Mouse (Mus musculus) olfactory bulb, adult 2 months (tissue): Measurements from ENCODE around the gene Igdcc3. TPM values are rescaled to one million over a fixed set of nuclear protein-coding genes. Genes with fewer than 3 reads are reported as not detected.

Experiments
- H3K27ac ChIP-seq: fragments of 200-500 bp; 2 replicates; pipeline ENCODE4 v1.5.1; 2012; ENCODE audit warnings: low read depth, low read length; ENCODE audit not compliant: insufficient read depth
- H3K4me1 ChIP-seq: fragments of 200-500 bp; 2 replicates; pipeline ENCODE4 v1.6.1; 2012; ENCODE audit warnings: low read length; ENCODE audit not compliant: control insufficient read depth, insufficient read depth
- H3K4me3 ChIP-seq: fragments of 200-500 bp; 2 replicates; pipeline ENCODE4 v1.5.1; 2012; ENCODE audit warnings: mild to moderate bottlenecking, low read depth, low read length, moderate library complexity; ENCODE audit not compliant: insufficient read depth
- CTCF ChIP-seq: fragments of 200-500 bp; IDR thresholded peaks from 2 replicates; pipeline ENCODE4 v1.5.1; 2012; ENCODE audit warnings: low read depth, mild to moderate bottlenecking, low read length, moderate library complexity; ENCODE audit not compliant: insufficient read depth
- POLR2A ChIP-seq: fragments of 200-500 bp; IDR thresholded peaks from 2 replicates; pipeline ENCODE4 v1.6.1; 2012; ENCODE audit warnings: mild to moderate bottlenecking, low read depth, low read length, moderate library complexity; ENCODE audit not compliant: insufficient read depth
- WGBS: fragments of 180-500 bp; shearing (Covaris S2); methylation state at CpG from one replicate; pipeline ENCODE4 v1.1.7; 2018; 5-methylcytosine and 5-hydroxymethylcytosine counted together
- polyA plus RNA-seq: library from polyadenylated mRNA; stranded (reverse); fragments of >200 nt; gene quantifications from 2 replicates; pipeline ENCODE4 v1.2.4, GENCODE M21; 2012; ENCODE audit warnings: low replicate concordance; ENCODE audit not compliant: missing spikeins, insufficient read depth, insufficient read length

Gene Igdcc3
- polyA plus RNA-seq, 1 experiment = not detected

GRCm38 (mm10) chr9:65109132-65110072 lies 31.6 kb upstream of the Igdcc3 start:
- TF ChIP-seq CTCF (no peak), POLR2A (no peak)
- Histone ChIP-seq H3K4me3 (no peak overlapping the region), H3K27ac (peak overlapping the region; percentile 58), H3K4me1 (peaks cover 8% of the 10 kb centered on the region)
- WGBS = 29% methylated on average over 24 of the region's 24 CpGs

GRCm38 (mm10) chr9:65111698-65112097 lies 29.3 kb upstream of the Igdcc3 start:
- TF ChIP-seq CTCF = no peak
- TF ChIP-seq POLR2A = no peak
- H3K4me3 ChIP-seq = no peak overlapping the region
- H3K4me1 ChIP-seq = peaks cover 8% of the 10 kb centered on the region
- H3K27ac ChIP-seq = no peak overlapping the region
- 90% methylated on average over 5 of the region's 5 CpGs for WGBS

GRCm38 (mm10) chr9:65113694-65114093 lies 27.3 kb upstream of the Igdcc3 start:
- TF ChIP-seq CTCF (no peak), POLR2A (no peak)
- 100% methylated on average over 2 of the region's 2 CpGs for WGBS
- no peak overlapping the region for H3K4me3 ChIP-seq
- H3K27ac ChIP-seq = no peak overlapping the region
- H3K4me1 ChIP-seq = peaks cover 8% of the 10 kb centered on the region

- WGBS = 76% methylated on average over 2 of the region's 2 CpGs
- Histone ChIP-seq H3K4me3 (no peak overlapping the region), H3K4me1 (no peaks in the 10 kb centered on the region)
Measured at GRCm38 (mm10) chr9:65115891-65116290, 25.1 kb upstream of the Igdcc3 start.

GRCm38 (mm10) chr9:65117516-65117915 lies 23.5 kb upstream of the Igdcc3 start:
- Histone ChIP-seq H3K4me1 (no peaks in the 10 kb centered on the region), H3K4me3 (no peak overlapping the region), H3K27ac (no peak overlapping the region)
- WGBS = 82% methylated on average over 2 of the region's 2 CpGs
- TF ChIP-seq POLR2A = no peak
- no peak for TF ChIP-seq CTCF

More at GRCm38 (mm10) chr9:65115891-65116290, 25.1 kb upstream of the Igdcc3 start:
- no peak for TF ChIP-seq CTCF
- no peak for TF ChIP-seq POLR2A
- no peak overlapping the region for H3K27ac ChIP-seq

GRCm38 (mm10) chr9:65120935-65121334 lies 20.1 kb upstream of the Igdcc3 start:
- H3K27ac ChIP-seq = no peak overlapping the region
- 28% methylated on average over 3 of the region's 3 CpGs for WGBS
- no peak overlapping the region for H3K4me3 ChIP-seq
- TF ChIP-seq POLR2A (no peak), CTCF (peak; percentile 56; the same call in 1 of the 2 replicates)
- peaks cover 6% of the 10 kb centered on the region for H3K4me1 ChIP-seq

GRCm38 (mm10) chr9:65122545-65122944 lies 18.4 kb upstream of the Igdcc3 start:
- TF ChIP-seq CTCF = no peak
- no peak for TF ChIP-seq POLR2A
- H3K27ac ChIP-seq = no peak overlapping the region
- WGBS = 42% methylated on average over 18 of the region's 18 CpGs
- H3K4me1 ChIP-seq = peaks cover 6% of the 10 kb centered on the region
- H3K4me3 ChIP-seq = peak overlapping the region; percentile 17; the same call in 1 of the 2 replicates

GRCm38 (mm10) chr9:65123552-65124168 lies 17.3 kb upstream of the Igdcc3 start:
- WGBS = 22% methylated on average over 48 of the region's 48 CpGs
- Histone ChIP-seq H3K4me3 (peak overlapping the region; percentile 43), H3K4me1 (peaks cover 6% of the 10 kb centered on the region), H3K27ac (no peak overlapping the region)
- TF ChIP-seq POLR2A = no peak
- peak; percentile 57; the same call in 1 of the 2 replicates for TF ChIP-seq CTCF
